Mouse (Mus musculus) adrenal gland, adult 10 weeks (tissue): Measurements from ENCODE around the gene Cblc. TPM values are rescaled to one million over a fixed set of nuclear protein-coding genes. Genes with fewer than 3 reads are reported as not detected.

Experiments
- polyA plus RNA-seq: library from polyadenylated mRNA; stranded (reverse); fragments of 350-450 nt; fragmentation: Illumina TruSeq; extraction: RNeasy Lipid Tissue Mini Kit (QIAGEN cat#74804); gene quantifications from one replicate; pipeline ENCODE4 v1.2.3, GENCODE M21; 2014; ENCODE audit warnings: low read depth, low replicate concordance

Gene Cblc
- not detected for polyA plus RNA-seq

GRCm38 (mm10) chr7:19796697-19797588 is at the start of gene Cblc:
Gene Cblc, minus strand, starts transcription at chr7:19796809.

DNA sequence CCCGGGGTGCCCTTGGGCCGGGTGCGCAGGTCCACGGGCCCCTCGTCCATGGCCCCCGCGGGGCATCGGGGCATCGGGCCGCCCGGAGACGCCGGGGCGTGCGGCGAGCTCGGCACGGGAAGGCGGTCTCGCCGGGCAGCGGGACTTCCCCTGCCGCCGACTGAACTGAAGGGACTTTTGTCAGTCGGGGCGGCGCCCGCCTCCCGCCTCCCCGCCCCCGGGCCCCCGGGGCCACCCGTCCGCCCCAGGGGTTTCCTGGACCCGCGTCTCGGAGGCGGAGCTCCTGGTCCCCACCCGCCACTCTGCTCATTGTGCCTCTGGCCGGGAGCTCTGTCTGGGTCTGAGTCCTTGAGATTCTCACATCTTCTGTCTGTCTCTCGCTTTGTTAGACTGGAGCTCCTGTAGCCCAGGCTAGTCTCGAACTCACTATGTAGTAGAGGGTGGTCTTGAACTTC is 26.0 kb upstream of the Cblc start, which contains the start of gene Bcl3:
Gene Bcl3, minus strand, starts transcription at position 167 of the 455 bp plus-strand sequence.

GRCm38 (mm10) chr7:19770984-19771391 is 25.6 kb downstream of the Cblc start, which contains the start of gene Bcam:
Gene Bcam, minus strand, starts transcription at chr7:19771016.

GRCm38 (mm10) chr7:19750217-19751069 is 46.2 kb downstream of the Cblc start, which contains the start of gene Nectin2:
Gene Nectin2, minus strand, starts transcription at chr7:19750483.

Other genes with a start within 250 kb of the Cblc start
- 0.47 TPM for gene Ppp1r37, start 233.7 kb downstream of the Cblc start, polyA plus RNA-seq
- not detected for gene Zfp296, start 219.5 kb downstream of the Cblc start, polyA plus RNA-seq
- gene Gemin7, start 219.2 kb downstream of the Cblc start, polyA plus RNA-seq, result 17.8 TPM
- 1.2 TPM for gene Clasrp, start 192.3 kb downstream of the Cblc start, polyA plus RNA-seq
- gene Relb, start 167.4 kb downstream of the Cblc start, polyA plus RNA-seq, result 0.87 TPM
- gene Clptm1, start 131.8 kb downstream of the Cblc start, polyA plus RNA-seq, result 30.7 TPM
- gene Apoc2, start 118.9 kb downstream of the Cblc start, polyA plus RNA-seq, result not detected
- not detected for gene Gm44805, start 115.4 kb downstream of the Cblc start, polyA plus RNA-seq
- gene Apoc4, start 115.3 kb downstream of the Cblc start, polyA plus RNA-seq, result 2.9 TPM
- gene Apoc1, start 104.1 kb downstream of the Cblc start, polyA plus RNA-seq, result 25.6 TPM
- gene Apoe, start 97.6 kb downstream of the Cblc start, polyA plus RNA-seq, result 11.9 TPM
- 0.82 TPM for gene Tomm40, start 81.4 kb downstream of the Cblc start, polyA plus RNA-seq
- gene Nectin2, start 46.3 kb downstream of the Cblc start, polyA plus RNA-seq, result 6.1 TPM
- gene Bcam, start 25.8 kb downstream of the Cblc start, polyA plus RNA-seq, result not detected
- not detected for gene Bcl3, start 26.0 kb upstream of the Cblc start, polyA plus RNA-seq
- not detected for gene Gm19345, start 55.2 kb upstream of the Cblc start, polyA plus RNA-seq
- not detected for gene Ceacam16, start 64.5 kb upstream of the Cblc start, polyA plus RNA-seq
- gene Ceacam19, start 91.2 kb upstream of the Cblc start, polyA plus RNA-seq, result not detected
- gene Pvr, start 124.4 kb upstream of the Cblc start, polyA plus RNA-seq, result 41.5 TPM
- not detected for gene Igsf23, start 153.9 kb upstream of the Cblc start, polyA plus RNA-seq
- gene Ceacam20, start 168.6 kb upstream of the Cblc start, polyA plus RNA-seq, result not detected
- not detected for gene Nlrp9b, start 194.7 kb upstream of the Cblc start, polyA plus RNA-seq